In the genomic region with DNA sequence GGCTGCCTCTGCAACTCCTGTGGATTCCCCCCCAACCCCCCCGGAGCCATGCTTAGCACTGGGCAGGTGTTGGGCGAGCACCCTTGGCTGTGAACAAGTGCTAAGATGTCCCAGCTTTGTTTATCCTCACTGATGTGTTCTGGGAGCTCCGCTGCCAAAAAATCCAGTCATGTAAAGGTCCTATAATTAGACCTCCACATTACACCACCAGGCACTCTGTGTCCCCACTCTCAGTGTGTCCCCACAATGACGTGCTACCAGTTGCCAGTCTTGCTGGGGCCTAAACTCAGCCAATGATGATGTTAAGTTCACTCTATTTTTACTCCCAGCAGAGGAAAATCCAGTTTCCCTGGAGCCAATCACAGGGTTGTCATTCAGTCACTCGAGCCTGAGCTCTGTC, we compare ENCODE assay signal across 10 mouse cellular contexts. TPM values are rescaled to one million over a fixed set of nuclear protein-coding genes. Genes with fewer than 3 reads are reported as not detected.
A peak's percentile ranks its signal among the peaks of the same experiment; 100 is the strongest.
DNase-seq lines count a peak whose midpoint lies in the region; ATAC-seq lines count a peak whose summit lies in the region.
"Had no signal": no experiment of that assay in that cellular context is flagged by ENCODE, and none has a peak within 500 bp of the region (broad histone marks: within the 10 kb centered on the region; RNA-seq: fewer than 3 reads in every experiment).

No protein-coding gene starts in this region.

- intact Hi-C loops in left cerebral cortex, postnatal 4 days (cut with DNase I): no loop called here

- peak; percentile 42 for DNase-seq in left cerebral cortex, adult 11 months (ENCODE audit: low spot score)
- no peak for DNase-seq in left cerebral cortex, postnatal 4 days
- peak; percentile 66 for DNase-seq in heart, adult 8-10 months (ENCODE audit: low spot score)
- peak; percentile 35 to 38 for DNase-seq in layer of hippocampus, adult 8-10 months (ENCODE audit: low spot score in 2 of 2)
- peak; percentile 47 for DNase-seq in right cerebral cortex, postnatal 25 days
- no peak for DNase-seq in urinary bladder, postnatal 4 days (ENCODE audit: low spot score in 2 of 2)
- DNase-seq in kidney, postnatal 36 days: no peak
- DNase-seq: embryo, embryonic 11 days; thymus, adult 18-20 months had no signal

- no peak for ATAC-seq in megakaryocyte, adult 5-6 weeks (ENCODE audit: poor library complexity, severe bottlenecking)

RNA-seq across cellular contexts. Expression of gene Smyd2, which starts 38.3 kb away (rescaled TPM):
- 100 to 1,000 TPM; 120 to 128 TPM for total RNA-seq in left cerebral cortex, postnatal 4 days (2021)
- total RNA-seq in heart, adult 8-10 months (2022): 100 to 1,000 TPM in 2 of 4 experiments, 10 to 100 TPM in 2; 83.0 to 114 (median 106) TPM
- 10 to 100 TPM; 69.1 to 78.0 (median 73.4) TPM for total RNA-seq in layer of hippocampus, adult 8-10 months (2022)
- 16.7 and 18.6 TPM in 2 replicates for total RNA-seq in megakaryocyte, adult 5-6 weeks (2015)
- 19.2 and 26.3 TPM in 2 replicates for total RNA-seq in megakaryocyte, adult 5-6 weeks (2017)

Comparison
In these comparisons a context has a peak if more than half of its experiments do, and no peak if none do; other contexts are left out.
1. DNase-seq: peak in left cerebral cortex, adult 11 months (single experiment), heart, adult 8-10 months (single experiment), layer of hippocampus, adult 8-10 months (2 of 2) and right cerebral cortex, postnatal 25 days (single experiment); none in left cerebral cortex, postnatal 4 days (single experiment), urinary bladder, postnatal 4 days (0 of 2) and kidney, postnatal 36 days (0 of 2).